Mouse (Mus musculus) C2C12 (cell line): Measurements from ENCODE around the gene Phf5a. TPM values are rescaled to one million over a fixed set of nuclear protein-coding genes. Genes with fewer than 3 reads are reported as not detected.

Experiments used
- H3K27me3 ChIP-seq: one replicate; pipeline ENCODE4 v1.6.1; 2011; ENCODE audit not compliant: control insufficient read depth, insufficient read depth, insufficient read length
- H3K36me3 ChIP-seq: one replicate; pipeline ENCODE4 v1.6.1; 2011; ENCODE audit not compliant: control insufficient read depth, insufficient read depth
- H3K4me3 ChIP-seq: one replicate; pipeline ENCODE4 v1.5.1; 2011; ENCODE audit warnings: mild to moderate bottlenecking, control low read depth; ENCODE audit not compliant: poor library complexity, insufficient read depth, severe bottlenecking
- H3K79me2 ChIP-seq: one replicate; pipeline ENCODE4 v1.6.1; 2011; ENCODE audit not compliant: control insufficient read depth, insufficient read depth
- H3K79me3 ChIP-seq: one replicate; pipeline ENCODE4 v1.6.1; 2011; ENCODE audit warnings: low read depth, control low read depth
- H3ac ChIP-seq: one replicate; pipeline ENCODE3; 2011; ENCODE audit warnings: low read depth; ENCODE audit not compliant: control insufficient read depth, insufficient read length
- CEBPB ChIP-seq: IDR thresholded peaks from one replicate; pipeline ENCODE4 v1.6.1; 2011; ENCODE audit warnings: low read depth, mild to moderate bottlenecking, control low read depth, moderate library complexity
- CTCF ChIP-seq: IDR thresholded peaks from one replicate; pipeline ENCODE4 v1.5.1; 2011; ENCODE audit not compliant: control insufficient read depth, insufficient read depth, insufficient read length
- FOSL1 ChIP-seq: IDR thresholded peaks from one replicate; pipeline ENCODE4 v1.8.0; 2011; ENCODE audit warnings: mild to moderate bottlenecking, low read length; ENCODE audit not compliant: poor library complexity, insufficient read depth, severe bottlenecking
- MAX ChIP-seq: IDR thresholded peaks from one replicate; pipeline ENCODE4 v1.6.1; 2011; ENCODE audit warnings: mild to moderate bottlenecking, control low read depth
- MYOD1 ChIP-seq: IDR thresholded peaks from one replicate; pipeline ENCODE4 v1.6.1; 2011; ENCODE audit warnings: low read depth; ENCODE audit not compliant: control insufficient read depth, insufficient read length
- MYOG ChIP-seq: IDR thresholded peaks from one replicate; pipeline ENCODE4 v1.6.1; 2011; ENCODE audit not compliant: control insufficient read depth, insufficient read length; ENCODE audit errors: extremely low read depth
- USF1 ChIP-seq: IDR thresholded peaks from one replicate; pipeline ENCODE4 v1.6.1; 2011; ENCODE audit warnings: low read depth, mild to moderate bottlenecking, control low read depth, moderate library complexity
- polyA plus RNA-seq: library from polyadenylated mRNA; unstranded; fragments of >200 nt; fragmentation: generic; extraction: Trizol; gene quantifications from one replicate; pipeline ENCODE4 v1.2.1, GENCODE M21; 2012; ENCODE audit warnings: missing spikeins

Phf5a gene
- polyA plus RNA-seq, 1 experiment: 156 TPM

DNA sequence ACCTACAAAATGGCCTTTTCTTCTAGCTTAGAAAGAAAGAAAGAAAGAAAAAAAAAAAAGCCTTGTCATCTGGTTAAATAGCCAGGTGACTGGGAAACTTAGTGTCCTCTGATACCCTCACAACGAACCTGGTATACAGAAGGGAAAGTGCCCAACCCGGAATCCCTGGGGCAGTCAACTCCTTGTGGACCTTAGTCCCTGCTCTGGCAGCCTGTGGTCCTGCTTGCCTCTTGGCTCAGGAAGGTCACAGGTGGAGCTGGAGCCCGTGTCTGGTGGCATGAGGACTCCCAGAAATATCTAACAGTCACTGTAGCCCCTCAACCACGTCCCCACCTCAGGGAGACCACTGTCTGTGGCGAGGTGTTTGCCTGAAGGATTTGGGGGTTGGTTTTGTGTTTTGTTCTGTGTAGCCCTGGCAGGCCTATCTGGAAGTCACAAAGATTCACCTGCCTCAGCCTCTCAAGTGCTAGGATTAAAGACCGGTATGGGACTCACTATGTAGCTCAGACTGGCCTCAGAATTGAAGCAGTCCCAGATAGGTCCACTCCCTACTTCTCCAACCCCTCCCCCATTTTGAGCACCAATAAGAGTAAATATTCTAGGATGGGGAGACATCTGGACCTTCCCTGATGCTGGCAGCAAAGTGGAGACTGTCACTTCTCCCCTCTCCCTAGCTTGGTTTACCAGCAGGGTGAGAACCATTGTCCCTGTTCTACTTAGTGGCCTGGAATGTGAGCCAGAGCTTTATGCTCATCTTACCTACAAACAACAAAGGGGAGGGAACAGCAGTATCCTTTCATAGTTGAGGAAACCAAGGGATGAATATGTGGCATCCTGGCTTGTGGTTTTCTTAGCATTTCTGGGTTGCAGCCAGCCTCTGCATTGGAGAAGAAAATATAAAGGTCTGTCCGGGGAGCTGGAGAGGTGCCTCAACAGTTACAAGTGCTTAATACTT lies 34.5 kb downstream of the Phf5a start:
- Histone ChIP-seq H3K79me2 (no peaks in the 10 kb centered on the region), H3K27me3 (no peaks in the 10 kb centered on the region), H3K36me3 (no peaks in the 10 kb centered on the region), H3K79me3 (no peaks in the 10 kb centered on the region), H3ac (no peak overlapping the region), H3K4me3 (no peak overlapping the region)
- TF ChIP-seq CTCF (no peak), USF1 (no peak), MAX (no peak), CEBPB (no peak), MYOG (no peak), FOSL1 (no peak), MYOD1 (no peak)

- H3K79me2 ChIP-seq: no peaks in the 10 kb centered on the region
- H3K4me3 ChIP-seq: no peak overlapping the region
- H3K36me3 ChIP-seq: no peaks in the 10 kb centered on the region
- H3ac ChIP-seq: no peak overlapping the region
- H3K27me3 ChIP-seq: no peaks in the 10 kb centered on the region
- TF ChIP-seq MAX (no peak), USF1 (no peak), CEBPB (no peak), MYOG (no peak), MYOD1 (no peak), CTCF (no peak), FOSL1 (no peak)
- H3K79me3 ChIP-seq: no peaks in the 10 kb centered on the region
Measured at GRCm38 (mm10) chr15:81836124-81836821, 35.4 kb downstream of the Phf5a start.

GRCm38 (mm10) chr15:81835007-81835880 lies 36.5 kb downstream of the Phf5a start:
- H3K36me3 ChIP-seq: no peaks in the 10 kb centered on the region
- H3K79me2 ChIP-seq: no peaks in the 10 kb centered on the region
- no peak overlapping the region for H3ac ChIP-seq
- H3K4me3 ChIP-seq: no peak overlapping the region
- TF ChIP-seq USF1 (no peak), CTCF (no peak), MYOG (no peak), MAX (no peak), CEBPB (no peak), MYOD1 (no peak), FOSL1 (no peak)
- no peaks in the 10 kb centered on the region for H3K27me3 ChIP-seq
- H3K79me3 ChIP-seq: no peaks in the 10 kb centered on the region

DNA sequence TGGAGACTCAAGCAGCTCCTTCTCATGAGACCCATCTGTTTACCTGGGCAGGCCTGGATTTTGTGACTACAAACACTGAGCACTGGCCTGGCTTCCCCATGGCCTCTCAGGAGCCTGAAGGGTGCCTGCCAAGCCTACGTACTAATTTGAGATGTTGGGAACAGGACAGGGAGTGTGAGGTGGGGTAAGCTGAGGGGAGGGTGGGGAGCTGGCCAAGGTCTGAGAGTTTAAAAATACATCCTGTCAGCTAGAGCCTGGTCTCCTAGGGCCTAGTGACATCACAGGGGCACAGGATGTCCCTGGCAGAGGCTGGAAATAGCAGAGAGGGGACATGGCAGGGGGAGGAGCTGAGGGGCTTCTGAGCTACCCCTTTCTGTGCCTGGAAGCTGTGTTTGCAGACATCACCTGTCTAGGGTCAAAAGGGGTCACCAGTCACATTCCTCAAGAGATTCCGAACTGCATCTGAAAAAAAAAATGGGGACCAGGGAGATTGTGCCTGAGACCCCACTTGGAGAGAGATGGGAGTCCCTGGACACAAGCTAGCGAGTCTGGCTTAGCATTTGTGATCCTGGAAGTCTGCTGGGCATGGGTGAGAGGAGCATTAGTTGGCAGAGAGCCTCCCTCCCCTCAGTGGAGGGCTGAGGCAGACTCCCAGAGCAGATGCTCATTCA lies 37.4 kb downstream of the Phf5a start:
- no peak overlapping the region for H3ac ChIP-seq
- no peaks in the 10 kb centered on the region for H3K27me3 ChIP-seq
- TF ChIP-seq CEBPB (no peak), MYOD1 (no peak), FOSL1 (no peak)

GRCm38 (mm10) chr15:81833481-81833880 lies 38.2 kb downstream of the Phf5a start:
- Histone ChIP-seq H3K4me3 (no peak overlapping the region), H3K79me3 (no peaks in the 10 kb centered on the region), H3ac (no peak overlapping the region), H3K79me2 (no peaks in the 10 kb centered on the region), H3K27me3 (no peaks in the 10 kb centered on the region), H3K36me3 (peaks cover 4% of the 10 kb centered on the region)
- TF ChIP-seq FOSL1 (no peak), CTCF (no peak), USF1 (no peak), MYOD1 (no peak), MYOG (no peak), CEBPB (no peak), MAX (no peak)

More for the DNA sequence above, 37.4 kb downstream of the Phf5a start:
- Histone ChIP-seq H3K4me3 (no peak overlapping the region), H3K36me3 (no peaks in the 10 kb centered on the region), H3K79me2 (no peaks in the 10 kb centered on the region), H3K79me3 (no peaks in the 10 kb centered on the region)
